Mouse (Mus musculus) inflammation-experienced regulatory T-cells, adult 6 months (primary cell): Measurements from ENCODE around the gene Yif1b. TPM values are rescaled to one million over a fixed set of nuclear protein-coding genes. Genes with fewer than 3 reads are reported as not detected.

Source experiments
- ATAC-seq: one replicate; pipeline ENCODE4 v1.8.0; 2017
- polyA plus RNA-seq, 3 experiments: library from polyadenylated mRNA; unstranded; fragments of 100-300 nt; shearing (Covaris generic); gene quantifications; one replicate each; pipeline ENCODE4 v1.2.1; 2017

Gene Yif1b
- polyA plus RNA-seq, 3 experiments from 2014 or later, result 56.3 to 68.5 (median 57.1) TPM

GRCm38 (mm10) chr7:29244732-29245416, 6.7 kb downstream of the Yif1b start:
- peak; percentile 58 for ATAC-seq

- ATAC-seq, result no peak
These were observed 7.9 kb downstream of the Yif1b start for GRCm38 (mm10) chr7:29246015-29246414.

- no peak for ATAC-seq
These were observed 8.6 kb downstream of the Yif1b start for GRCm38 (mm10) chr7:29246619-29247313.

GRCm38 (mm10) chr7:29247314-29247700, 9.2 kb downstream of the Yif1b start:
- peak; percentile 50 for ATAC-seq

- ATAC-seq, result no peak
These were observed 9.6 kb downstream of the Yif1b start for GRCm38 (mm10) chr7:29247706-29248105.

- no peak for ATAC-seq
These were observed 10.2 kb downstream of the Yif1b start, which contains the start of gene 2200002D01Rik for GRCm38 (mm10) chr7:29248261-29248841. Gene 2200002D01Rik (minus strand): TSS chr7:29248466.

- ATAC-seq, result no peak
These were observed 13.0 kb downstream of the Yif1b start for GRCm38 (mm10) chr7:29251166-29251565.

- ATAC-seq, result no peak
These were observed 15.7 kb downstream of the Yif1b start for GRCm38 (mm10) chr7:29253842-29254241.

GRCm38 (mm10) chr7:29255875-29256274, 17.7 kb downstream of the Yif1b start:
- ATAC-seq, result no peak

- ATAC-seq, result no peak
These were observed 19.2 kb downstream of the Yif1b start for GRCm38 (mm10) chr7:29257368-29257767.

- ATAC-seq, result no peak
These were observed 21.9 kb downstream of the Yif1b start for GRCm38 (mm10) chr7:29259781-29260730.

GRCm38 (mm10) chr7:29262151-29262550, 24.0 kb downstream of the Yif1b start:
- ATAC-seq, result no peak

- ATAC-seq, result no peak
These were observed 25.7 kb downstream of the Yif1b start for GRCm38 (mm10) chr7:29263831-29264230.

GRCm38 (mm10) chr7:29265636-29266035, 27.5 kb downstream of the Yif1b start:
- ATAC-seq, result no peak

GRCm38 (mm10) chr7:29266931-29267330, 28.8 kb downstream of the Yif1b start:
- no peak for ATAC-seq

- ATAC-seq, result no peak
These were observed 32.3 kb downstream of the Yif1b start for GRCm38 (mm10) chr7:29270445-29270844.

- ATAC-seq, result no peak
These were observed 33.7 kb downstream of the Yif1b start for GRCm38 (mm10) chr7:29271687-29272465.

- no peak for ATAC-seq
These were observed 38.6 kb downstream of the Yif1b start for GRCm38 (mm10) chr7:29276715-29277114.

- no peak for ATAC-seq
These were observed 39.4 kb downstream of the Yif1b start for GRCm38 (mm10) chr7:29277510-29277909.

- ATAC-seq, result no peak
These were observed 41.1 kb downstream of the Yif1b start for GRCm38 (mm10) chr7:29279261-29279660.

GRCm38 (mm10) chr7:29279924-29280323, 41.8 kb downstream of the Yif1b start:
- ATAC-seq, result no peak

- no peak for ATAC-seq
These were observed 42.7 kb downstream of the Yif1b start for GRCm38 (mm10) chr7:29280801-29281200.
